Mouse (Mus musculus) cerebellum, adult 9-11 months (tissue): ENCODE measurements around the gene Casq2.
"Not testable (repeated sequence)": the region's sequence is repeated elsewhere in the genome, so short reads cannot be mapped to it uniquely, and the experiment has no call there.

Experiments
- DNase-seq: peaks from one replicate; pipeline ENCODE4 v3.0.0; 2022

The Casq2 gene

GRCm38 (mm10) chr3:102137158-102137557 is 50.9 kb downstream of the Casq2 start:
- no peak for DNase-seq

GRCm38 (mm10) chr3:102138899-102139298 is 52.7 kb downstream of the Casq2 start:
- DNase-seq, result no peak

- no peak for DNase-seq
Observed at GRCm38 (mm10) chr3:102140606-102141005, 54.4 kb downstream of the Casq2 start.

GRCm38 (mm10) chr3:102141451-102141850 is 55.2 kb downstream of the Casq2 start:
- no peak for DNase-seq

GRCm38 (mm10) chr3:102141893-102142292 is 55.7 kb downstream of the Casq2 start:
- no peak for DNase-seq

- DNase-seq, result no peak
Observed at GRCm38 (mm10) chr3:102142947-102143346, 56.7 kb downstream of the Casq2 start.

GRCm38 (mm10) chr3:102143536-102143935 is 57.3 kb downstream of the Casq2 start:
- DNase-seq, result no peak

- no peak for DNase-seq
Observed at GRCm38 (mm10) chr3:102144401-102144800, 58.2 kb downstream of the Casq2 start.

- DNase-seq, result no peak
Observed at GRCm38 (mm10) chr3:102145645-102146386, 59.6 kb downstream of the Casq2 start.

GRCm38 (mm10) chr3:102146428-102146827 is 60.2 kb downstream of the Casq2 start:
- DNase-seq, result no peak

- no peak for DNase-seq
Observed at GRCm38 (mm10) chr3:102147189-102147588, 61.0 kb downstream of the Casq2 start.

- DNase-seq, result no peak
Observed at GRCm38 (mm10) chr3:102149941-102150340, 63.7 kb downstream of the Casq2 start.

- no peak for DNase-seq
Observed at GRCm38 (mm10) chr3:102151850-102152249, 65.6 kb downstream of the Casq2 start.

GRCm38 (mm10) chr3:102152471-102152870 is 66.3 kb downstream of the Casq2 start:
- DNase-seq, result no peak

- no peak for DNase-seq
Observed at GRCm38 (mm10) chr3:102152872-102153271, 66.7 kb downstream of the Casq2 start.

GRCm38 (mm10) chr3:102154107-102154506 is 67.9 kb downstream of the Casq2 start:
- DNase-seq, result no peak

GRCm38 (mm10) chr3:102156737-102157136 is 70.5 kb downstream of the Casq2 start:
- no peak for DNase-seq

- DNase-seq, result no peak
Observed at GRCm38 (mm10) chr3:102157652-102158051, 71.4 kb downstream of the Casq2 start.

GRCm38 (mm10) chr3:102158759-102159422 is 72.7 kb downstream of the Casq2 start:
- DNase-seq, result no peak

- DNase-seq, result no peak
Observed at GRCm38 (mm10) chr3:102159423-102160325, 73.5 kb downstream of the Casq2 start.

GRCm38 (mm10) chr3:102163861-102164260 is 77.6 kb downstream of the Casq2 start:
- not testable (repeated sequence) for DNase-seq

GRCm38 (mm10) chr3:102164911-102165310 is 78.7 kb downstream of the Casq2 start:
- DNase-seq, result no peak

GRCm38 (mm10) chr3:102165536-102166286 is 79.5 kb downstream of the Casq2 start:
- no peak for DNase-seq
